Mouse (Mus musculus) right cerebral cortex, postnatal 10 days (tissue): ENCODE data around the gene Zbed6.

Experiments used
- DNase-seq, 2 experiments: peaks; one replicate each; pipeline ENCODE4 v3.0.0; 2021; ENCODE audit warnings: low spot score in 2 of 2

The Zbed6 gene

GRCm38 (mm10) chr1:133663427-133663826, 2.7 kb upstream of the Zbed6 start:
- DNase-seq, result peak in 1 of 2 experiments; percentile 61

GRCm38 (mm10) chr1:133662941-133663340, 2.3 kb upstream of the Zbed6 start:
- no peak for DNase-seq

DNA sequence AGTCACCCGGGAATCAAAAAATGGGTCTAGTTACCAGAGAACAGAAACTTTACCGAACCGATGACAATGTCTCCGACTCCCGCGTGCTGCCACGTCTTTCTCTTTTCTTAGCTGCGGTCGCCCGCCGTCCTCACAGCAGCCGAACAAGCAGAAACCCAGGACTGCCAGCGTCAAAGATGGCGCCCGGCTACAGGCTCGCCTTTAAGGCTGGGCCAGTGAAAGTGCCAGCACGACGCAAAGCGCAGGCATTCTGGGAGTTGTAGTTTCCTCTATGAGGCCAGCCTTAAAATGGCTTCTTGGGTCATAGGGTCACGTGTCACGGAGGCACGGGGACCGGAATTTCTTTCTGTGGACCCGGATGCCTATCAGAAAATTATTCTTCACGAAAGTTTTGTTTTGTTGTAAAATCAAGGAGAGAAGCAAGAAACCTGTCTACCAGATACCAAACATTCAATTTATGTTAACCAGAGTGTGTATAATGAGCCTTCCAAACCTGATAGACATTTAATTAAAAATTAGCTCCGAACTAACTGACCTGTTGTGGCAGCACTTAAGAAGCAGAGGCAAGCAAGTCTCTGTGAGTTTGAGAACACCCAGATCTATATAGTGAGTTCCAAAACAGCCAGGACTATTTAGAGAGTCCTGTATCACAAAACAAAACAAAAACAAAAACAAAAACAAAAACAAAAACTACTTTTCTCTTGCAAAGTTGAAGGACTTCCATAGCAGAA, 683 bp upstream of the Zbed6 start, which contains the start of gene Gm38394:
Gene Gm38394 (minus strand): TSS at position 116 of the 731 bp plus-strand sequence.
- peak; percentile 96 to 98 for DNase-seq

DNA sequence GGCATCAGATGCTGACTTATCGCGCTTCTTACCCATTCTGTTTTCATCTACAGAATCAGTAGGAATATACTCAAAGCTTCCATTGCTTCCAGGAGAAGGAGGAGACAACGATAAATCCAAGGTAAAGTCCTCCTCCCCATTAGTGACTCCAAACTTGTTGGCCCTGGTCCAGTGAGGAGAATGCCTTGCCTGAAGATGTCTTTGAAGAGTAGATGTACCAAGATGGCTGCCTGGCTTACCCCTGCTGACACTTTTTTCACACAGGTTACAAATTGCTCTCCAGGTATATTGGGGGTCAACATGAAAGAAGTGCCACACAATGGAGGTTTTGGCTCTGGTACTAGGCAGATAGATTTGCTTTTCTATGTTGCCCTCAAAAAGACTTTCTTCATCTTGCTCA, 1.8 kb downstream of the Zbed6 start:
- DNase-seq, result no peak

GRCm38 (mm10) chr1:133656811-133657210, 3.9 kb downstream of the Zbed6 start:
- DNase-seq, result no peak

DNA sequence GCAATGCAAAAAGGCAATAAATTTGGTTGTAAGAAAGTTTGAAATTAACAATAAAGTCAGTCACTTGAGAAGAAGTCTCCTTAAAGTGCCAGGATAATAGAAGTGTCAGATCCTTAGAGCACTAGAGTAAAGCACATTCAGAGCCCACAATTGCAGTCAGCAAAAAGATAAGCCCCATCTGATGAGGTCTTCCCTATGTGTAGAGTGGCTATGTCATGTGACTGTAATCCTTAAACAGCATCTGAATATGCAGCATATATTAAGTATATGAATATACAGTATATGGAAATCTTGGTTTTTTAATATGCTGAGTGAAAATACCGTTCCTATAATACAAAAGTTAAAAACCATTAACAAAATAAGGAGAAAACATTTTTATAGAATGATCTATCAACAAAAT, 7.7 kb downstream of the Zbed6 start:
- DNase-seq, result no peak

GRCm38 (mm10) chr1:133650288-133651055, 10.2 kb downstream of the Zbed6 start:
- DNase-seq, result no peak

DNA sequence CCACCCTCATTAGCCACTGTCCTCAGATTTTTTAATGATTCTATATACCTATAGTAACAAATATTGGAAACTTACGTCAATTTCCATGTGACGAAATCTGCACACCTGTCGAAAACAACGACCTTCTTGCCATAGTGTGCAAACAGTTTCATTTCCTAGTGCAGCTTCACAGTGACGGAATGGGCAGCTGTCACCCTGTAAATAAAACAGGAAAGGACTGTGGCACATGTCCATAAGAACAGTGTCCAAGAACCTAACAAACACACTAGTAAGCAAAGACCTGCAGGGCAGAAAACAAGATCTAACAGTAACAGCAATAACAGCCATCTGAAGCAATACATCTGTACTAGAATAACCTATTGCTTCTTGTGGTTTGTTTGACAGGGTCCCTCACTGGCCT, 15.0 kb downstream of the Zbed6 start:
- DNase-seq, result no peak

- DNase-seq, result no peak
Observed at GRCm38 (mm10) chr1:133641163-133641562, 19.5 kb downstream of the Zbed6 start.

DNA sequence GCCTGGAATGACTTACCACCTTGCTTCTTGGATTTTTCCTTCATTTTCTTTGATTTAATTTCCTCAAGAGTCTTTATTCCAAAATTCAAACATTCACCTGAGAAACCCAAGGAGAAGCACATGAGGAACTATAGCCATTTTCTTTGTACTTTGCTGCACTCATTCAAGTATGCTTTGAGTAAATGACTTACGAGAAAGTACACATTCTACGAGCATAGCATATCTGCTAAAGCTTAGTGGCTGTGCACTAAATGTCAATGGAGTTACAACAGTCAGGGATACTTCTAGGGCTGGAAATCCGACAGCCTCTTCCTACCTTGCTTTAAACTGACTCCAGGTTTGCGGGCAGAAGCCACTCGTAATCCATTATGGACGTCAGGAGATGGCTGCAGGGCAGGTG, 22.2 kb downstream of the Zbed6 start:
- DNase-seq, result no peak

- no peak for DNase-seq
Observed at GRCm38 (mm10) chr1:133632168-133632567, 28.5 kb downstream of the Zbed6 start.

GRCm38 (mm10) chr1:133625052-133625451, 35.6 kb downstream of the Zbed6 start:
- no peak for DNase-seq

GRCm38 (mm10) chr1:133618311-133618710, 42.4 kb downstream of the Zbed6 start:
- no peak for DNase-seq

- DNase-seq, result no peak
Observed at GRCm38 (mm10) chr1:133617908-133618307, 42.8 kb downstream of the Zbed6 start.

- DNase-seq, result no peak
Observed at GRCm38 (mm10) chr1:133613817-133614216, 46.9 kb downstream of the Zbed6 start.

DNA sequence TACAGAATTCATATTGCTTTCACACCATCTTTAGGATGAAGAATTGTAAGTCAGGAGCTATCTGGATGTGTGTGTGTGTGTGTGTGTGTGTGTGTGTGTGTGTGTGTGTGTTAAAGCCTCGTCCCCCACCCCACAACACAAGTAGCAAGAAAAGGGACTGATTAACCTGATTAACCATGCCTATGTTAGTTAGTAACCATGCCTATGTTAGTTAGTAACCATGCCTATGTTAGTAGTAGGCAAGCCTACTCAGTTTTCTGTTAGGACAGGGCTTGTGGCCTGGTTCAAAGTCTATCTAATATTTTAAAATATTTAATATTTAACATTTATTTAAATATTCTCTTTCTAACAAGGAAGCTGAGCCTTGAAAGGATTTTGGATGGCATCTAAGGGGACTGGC, 49.2 kb downstream of the Zbed6 start:
- no peak for DNase-seq

GRCm38 (mm10) chr1:133610601-133611000, 50.1 kb downstream of the Zbed6 start:
- no peak for DNase-seq

- peak; percentile 97 to 99 for DNase-seq
Observed at GRCm38 (mm10) chr1:133609771-133610502, 50.7 kb downstream of the Zbed6 start, which contains the start of gene Snrpe. Gene Snrpe (minus strand): TSS chr1:133610291.
